ENCODE assay signal across 10 mouse cellular contexts in genomic region chr11:76291960-76292359, GRCm38 (mm10). TPM values are rescaled to one million over a fixed set of nuclear protein-coding genes. Genes with fewer than 3 reads are reported as not detected.
DNase-seq lines count a peak whose midpoint lies in the region; ATAC-seq and TF ChIP-seq lines count a peak whose summit lies in the region.
"Had no signal": no experiment of that assay in that cellular context is flagged by ENCODE, and none has a peak within 500 bp of the region (broad histone marks: within the 10 kb centered on the region; RNA-seq: fewer than 3 reads in every experiment).

No protein-coding gene starts in this region.

- H3K27me3 ChIP-seq in heart, adult 2 months (ENCODE audit: control insufficient read depth, insufficient read depth, low read length): no peaks in the 10 kb centered on the region
- no peaks in the 10 kb centered on the region for H3K27me3 ChIP-seq in lung, postnatal 0 days (replicated peaks; ENCODE audit: insufficient read depth, low read length)
- H3K27me3 ChIP-seq in hindbrain, embryonic 14.5 days (ENCODE audit: control insufficient read depth, insufficient read depth, low read length): no peaks in the 10 kb centered on the region
- no peaks in the 10 kb centered on the region for H3K27me3 ChIP-seq in small intestine, adult 2 months (ENCODE audit: control insufficient read depth, insufficient read depth, low read length)
- H3K27me3 ChIP-seq: liver, embryonic 13.5 days had no signal

- peak overlapping the region; percentile 24; the same call in 1 of the 2 replicates for H3K9ac ChIP-seq in heart, adult 2 months (ENCODE audit: low read depth, low read length)
- no peak overlapping the region for H3K9ac ChIP-seq in lung, postnatal 0 days (replicated peaks; ENCODE audit: low read depth)
- no peak overlapping the region for H3K9ac ChIP-seq in hindbrain, embryonic 14.5 days
- H3K9ac ChIP-seq: liver, embryonic 13.5 days had no signal

- H3K4me1 ChIP-seq in heart, adult 2 months (ENCODE audit: control insufficient read depth, insufficient read depth, low read length): peaks cover 20% of the 10 kb centered on the region
- peaks cover 8% of the 10 kb centered on the region; the same call in 1 of the 2 replicates for H3K4me1 ChIP-seq in lung, postnatal 0 days (ENCODE audit: insufficient read depth, low read depth, low read length)
- H3K4me1 ChIP-seq in hindbrain, embryonic 14.5 days (replicated peaks; ENCODE audit: control insufficient read depth, insufficient read depth, low read length): peaks cover 37% of the 10 kb centered on the region
- H3K4me1 ChIP-seq in small intestine, adult 2 months (ENCODE audit: control insufficient read depth, insufficient read depth, insufficient read length, low read length): peaks cover 3% of the 10 kb centered on the region; the same call in 1 of the 2 replicates

- no peaks in the 10 kb centered on the region for H3K9me3 ChIP-seq in lung, postnatal 0 days (ENCODE audit: low read length)
- H3K9me3 ChIP-seq in hindbrain, embryonic 14.5 days (ENCODE audit: control insufficient read depth, low read length): no peaks in the 10 kb centered on the region
- H3K9me3 ChIP-seq: liver, embryonic 13.5 days had no signal

- TF ChIP-seq POLR2A in heart, adult 2 months (IDR thresholded peaks at IDR 0.05; ENCODE audit: insufficient read depth, low read depth, low read length): no peak
- TF ChIP-seq POLR2A in small intestine, adult 2 months (IDR thresholded peaks at IDR 0.05; ENCODE audit: low read depth, low read length): no peak

- H3K79me2 ChIP-seq in heart, adult 2 months (replicated peaks; ENCODE audit: control insufficient read depth, insufficient read depth, low read length): no peaks in the 10 kb centered on the region

- peak overlapping the region; percentile 78 for H3K27ac ChIP-seq in heart, adult 2 months
- H3K27ac ChIP-seq in lung, postnatal 0 days (ENCODE audit: low read length): peak overlapping the region; percentile 65
- peak overlapping the region; percentile 71; the same call in 1 of the 2 replicates for H3K27ac ChIP-seq in hindbrain, embryonic 14.5 days
- peak overlapping the region; percentile 50 for H3K27ac ChIP-seq in small intestine, adult 2 months (ENCODE audit: insufficient read depth, low read depth, low read length)
- H3K27ac ChIP-seq: liver, embryonic 13.5 days had no signal

- ATAC-seq in lung, postnatal 0 days: peak; percentile 48
- ATAC-seq in hindbrain, embryonic 14.5 days (ENCODE audit: low FRiP score): no peak

- peak overlapping the region; percentile 46 for H3K4me2 ChIP-seq in lung, postnatal 0 days (replicated peaks; ENCODE audit: low read depth, low read length)
- H3K4me2 ChIP-seq in hindbrain, embryonic 14.5 days (replicated peaks): no peak overlapping the region
- H3K4me2 ChIP-seq: liver, embryonic 13.5 days had no signal

- H3K4me3 ChIP-seq in heart, adult 2 months: peak overlapping the region; percentile 27
- H3K4me3 ChIP-seq in lung, postnatal 0 days (ENCODE audit: low read depth, low read length): no peak overlapping the region
- no peak overlapping the region for H3K4me3 ChIP-seq in hindbrain, embryonic 14.5 days (replicated peaks; ENCODE audit: low read length)
- H3K4me3 ChIP-seq in small intestine, adult 2 months (ENCODE audit: low read depth, low read length): no peak overlapping the region
- H3K4me3 ChIP-seq: liver, embryonic 13.5 days had no signal

- WGBS in heart, adult 2 months: 49% methylated on average over 4 of the region's 4 CpGs
- 52% methylated on average over 4 of the region's 4 CpGs for WGBS in lung, postnatal 0 days
- WGBS in hindbrain, embryonic 14.5 days: 87% methylated on average over 4 of the region's 4 CpGs
- WGBS in small intestine, adult 2 months: 79% methylated on average over 4 of the region's 4 CpGs

- H3K36me3 ChIP-seq in heart, adult 2 months (ENCODE audit: control insufficient read depth, insufficient read depth, low read length): no peaks in the 10 kb centered on the region
- H3K36me3 ChIP-seq in lung, postnatal 0 days (ENCODE audit: insufficient read depth, low read length): no peaks in the 10 kb centered on the region
- no peaks in the 10 kb centered on the region for H3K36me3 ChIP-seq in hindbrain, embryonic 14.5 days (replicated peaks; ENCODE audit: control insufficient read depth, insufficient read depth)
- no peaks in the 10 kb centered on the region for H3K36me3 ChIP-seq in small intestine, adult 2 months (ENCODE audit: control insufficient read depth, insufficient read depth, low read length)
- H3K36me3 ChIP-seq: liver, embryonic 13.5 days had no signal

- no peak for TF ChIP-seq EP300 in heart, adult 2 months (IDR thresholded peaks at IDR 0.05; ENCODE audit: insufficient read depth, low read depth, low read length)
- TF ChIP-seq EP300 in lung, postnatal 0 days (IDR thresholded peaks at IDR 0.05): no peak

- no peak for DNase-seq in heart, adult 2 months
- no peak for DNase-seq in heart, adult 18-20 months
- DNase-seq in lung, postnatal 0 days (ENCODE audit: low spot score): no peak
- DNase-seq in lung, postnatal 4 days: no peak
- no peak for DNase-seq in hindbrain, embryonic 14.5 days (ENCODE audit: low spot score)
- DNase-seq in natural killer cell, adult 2 months (ENCODE audit: low spot score in 2 of 2): no peak
- DNase-seq in spleen, postnatal 14 days (ENCODE audit: low spot score in 2 of 2): no peak
- DNase-seq: cerebellum, adult 11 months; liver, embryonic 13.5 days had no signal

- intact Hi-C loops in heart, adult 2 months (cut with DNase I): loop anchor here (5.0 kb wide), 1 partner anchor 35 kb away; no protein-coding TSS in a partner anchor

- no peak for TF ChIP-seq CTCF in heart, adult 2 months (IDR thresholded peaks at IDR 0.05)
- no peak for TF ChIP-seq CTCF in lung, postnatal 0 days (IDR thresholded peaks at IDR 0.05)
- TF ChIP-seq CTCF in small intestine, adult 2 months (IDR thresholded peaks at IDR 0.05; ENCODE audit: extremely low read depth, insufficient read length, insufficient replicate concordance, low read depth, low read length): no peak

RNA-seq across cellular contexts. Expression of gene Glod4, which starts 48.4 kb away (rescaled TPM):
- total RNA-seq in heart, adult 2 months (2021): 10 to 100 TPM; 34.2 to 41.5 TPM
- polyA plus RNA-seq in heart, adult 2 months (2012; rRNA removed): 12.0 and 26.7 TPM in 2 replicates
- 10 to 100 TPM; 40.3 to 44.6 TPM for total RNA-seq in heart, adult 18-20 months (2021)
- 85.9 and 99.6 TPM in 2 replicates for polyA plus RNA-seq in lung, postnatal 0 days (2015; fragmentation: Nextera tagmentation; extraction: Ambion mirVana)
- 127 TPM in 2 replicates for polyA plus RNA-seq in hindbrain, embryonic 14.5 days (2014; fragmentation: Nextera tagmentation; extraction: Ambion mirVana)
- 0.44 and 1.6 TPM in 2 replicates for polyA plus RNA-seq in small intestine, adult 2 months (2012; rRNA removed)

RNA-seq across cellular contexts. Expression of gene Mrm3, which starts 48.4 kb away (rescaled TPM):
- total RNA-seq in heart, adult 2 months (2021): 10 to 100 TPM; 21.8 to 23.4 TPM
- 11.9 and 18.7 TPM in 2 replicates for polyA plus RNA-seq in heart, adult 2 months (2012; rRNA removed)
- 10 to 100 TPM; 24.6 to 27.4 TPM for total RNA-seq in heart, adult 18-20 months (2021)
- 7.7 and 8.0 TPM in 2 replicates for polyA plus RNA-seq in lung, postnatal 0 days (2015; fragmentation: Nextera tagmentation; extraction: Ambion mirVana)
- 23.3 and 25.0 TPM in 2 replicates for polyA plus RNA-seq in hindbrain, embryonic 14.5 days (2014; fragmentation: Nextera tagmentation; extraction: Ambion mirVana)
- polyA plus RNA-seq in small intestine, adult 2 months (2012; rRNA removed): 2.5 and 3.1 TPM in 2 replicates
